Comparison of ENCODE assay signal across 8 mouse cellular contexts in the genomic region with DNA sequence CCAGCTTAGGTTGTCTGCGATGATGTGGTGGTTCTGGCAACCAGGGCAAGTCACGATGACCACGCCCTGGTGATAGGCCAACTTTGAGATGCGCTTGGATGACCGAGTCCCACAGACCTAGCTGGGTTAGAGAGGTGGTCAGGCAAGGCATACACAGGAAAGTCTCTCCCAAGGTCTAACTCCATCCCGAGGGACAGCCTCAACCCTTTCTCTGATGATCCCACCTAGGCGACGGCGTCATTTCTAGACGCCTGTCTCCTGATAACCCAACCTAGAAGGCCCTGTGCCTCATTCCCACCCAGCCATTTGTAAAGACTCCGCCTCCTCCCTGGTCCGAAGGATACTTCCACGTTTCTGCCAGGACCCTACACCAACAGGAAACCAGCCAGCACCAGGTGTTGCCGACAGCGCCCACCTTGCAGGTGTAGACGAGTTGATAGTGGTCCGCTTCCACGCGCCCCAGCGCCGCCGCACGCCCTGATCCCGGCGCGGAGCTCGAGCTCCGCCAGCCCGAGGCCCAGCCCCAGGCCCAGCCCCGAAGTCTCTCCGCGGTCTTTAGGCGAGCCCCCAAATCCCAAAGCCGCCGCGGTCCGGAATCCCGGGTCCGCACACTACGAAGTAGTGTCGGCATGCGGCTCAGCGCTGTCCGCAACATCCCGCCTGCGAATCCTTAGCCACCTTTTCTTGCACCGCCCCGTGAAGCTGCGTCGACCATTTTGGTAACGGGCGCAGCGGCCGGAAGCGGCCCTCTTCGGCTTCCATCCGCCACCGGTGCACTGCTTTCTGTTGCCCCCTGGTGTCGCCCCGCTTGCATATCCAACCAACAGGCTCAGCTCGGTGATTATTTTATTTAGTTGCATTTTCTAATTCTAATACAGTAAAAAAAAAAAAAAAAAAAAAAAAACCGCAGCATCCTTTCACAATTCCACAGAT. TPM values are rescaled to one million over a fixed set of nuclear protein-coding genes. Genes with fewer than 3 reads are reported as not detected.
DNase-seq lines count a peak whose midpoint lies in the region; ATAC-seq lines count a peak whose summit lies in the region.

A gene (minus strand): TSS at position 753 of the 933 bp plus-strand sequence.

- ATAC-seq in hindbrain, embryonic 11.5 days (ENCODE audit: low FRiP score) = peak; percentile 75

- WGBS in hindbrain, embryonic 11.5 days = 3% methylated on average over 62 of the region's 62 CpGs

- peak within 1 kb of the TSS; percentile 73 for H3K4me3 ChIP-seq in hindbrain, embryonic 11.5 days (ENCODE audit: low read depth, low read length)

- no peaks in the 10 kb centered on the region for H3K27me3 ChIP-seq in hindbrain, embryonic 11.5 days (ENCODE audit: control insufficient read depth, insufficient read depth, low read length)

- peak within 1 kb of the TSS; percentile 96 for H3K9ac ChIP-seq in hindbrain, embryonic 11.5 days (ENCODE audit: low read depth, low read length)

- H3K9me3 ChIP-seq in hindbrain, embryonic 11.5 days (ENCODE audit: control insufficient read depth, low read length) = no peaks in the 10 kb centered on the region

- H3K4me2 ChIP-seq in hindbrain, embryonic 11.5 days (replicated peaks; ENCODE audit: low read depth, low read length) = peak within 1 kb of the TSS; percentile 94

- peak; percentile 92 for DNase-seq in MN1 (ENCODE audit: low spot score)
- DNase-seq in cerebellum, adult 9-10 months = peak; percentile 93
- peak; percentile 87 to 96 for DNase-seq in frontal cortex, adult 2 months (ENCODE audit: extremely low spot score in 1 of 2, low spot score in 1 of 2)
- peak; percentile 94 for DNase-seq in hindbrain, embryonic 11.5 days (ENCODE audit: low spot score)
- DNase-seq in layer of hippocampus, postnatal 10 days (ENCODE audit: low spot score in 2 of 2) = peak; percentile 94 to 97
- DNase-seq in lung, postnatal 10 days = peak; percentile 96
- peak; percentile 92 for DNase-seq in ovary, postnatal 36 days (ENCODE audit: low spot score)
- peak; percentile 95 for DNase-seq in thymus, postnatal 25 days

- H3K27ac ChIP-seq in hindbrain, embryonic 11.5 days (ENCODE audit: low read depth, low read length) = peak within 1 kb of the TSS; percentile 52

- H3K36me3 ChIP-seq in hindbrain, embryonic 11.5 days (ENCODE audit: control insufficient read depth, insufficient read depth, low read length) = peaks cover 7% of the 10 kb centered on the region; the same call in 1 of the 2 replicates

- peaks cover 10% of the 10 kb centered on the region for H3K4me1 ChIP-seq in hindbrain, embryonic 11.5 days (replicated peaks; ENCODE audit: control insufficient read depth, insufficient read depth, low read length)

RNA-seq across cellular contexts. Expression of the gene that starts here (rescaled TPM):
- polyA plus RNA-seq in frontal cortex, adult 2 months (2012; rRNA removed) = 35.2 and 37.1 TPM in 2 replicates
- 27.3 and 29.6 TPM in 2 replicates for polyA plus RNA-seq in hindbrain, embryonic 11.5 days (2014; fragmentation: Nextera tagmentation; extraction: Ambion mirVana)
- total RNA-seq in layer of hippocampus, postnatal 10 days (2021) = 10 to 100 TPM; 26.6 to 27.1 TPM

Comparison
In these comparisons a context has a peak if more than half of its experiments do, and no peak if none do; other contexts are left out.
1. Peak in every context shown above with its lines: DNase-seq, ATAC-seq, H3K4me3 ChIP-seq and H3K27ac ChIP-seq.